Mouse (Mus musculus) small intestine, adult 2 months (tissue): Measurements from ENCODE around the gene Tmem147. TPM values are rescaled to one million over a fixed set of nuclear protein-coding genes. Genes with fewer than 3 reads are reported as not detected.

Experiments used
- H3K27ac ChIP-seq: fragments of 200-500 bp; 2 replicates; pipeline ENCODE4 v1.5.1; 2012; ENCODE audit warnings: low read depth, low read length, control low read depth, inconsistent platforms; ENCODE audit not compliant: insufficient read depth
- H3K27me3 ChIP-seq: fragments of 200-500 bp; 2 replicates; pipeline ENCODE4 v1.6.1; 2012; ENCODE audit warnings: mild to moderate bottlenecking, moderate library complexity, low read length, inconsistent platforms; ENCODE audit not compliant: control insufficient read depth, insufficient read depth
- H3K36me3 ChIP-seq: fragments of 200-500 bp; 2 replicates; pipeline ENCODE4 v1.6.1; 2012; ENCODE audit warnings: mild to moderate bottlenecking, low read length, control low read depth, inconsistent platforms; ENCODE audit not compliant: control insufficient read depth, insufficient read depth
- H3K4me1 ChIP-seq: fragments of 200-500 bp; 2 replicates; pipeline ENCODE4 v1.6.1; 2012; ENCODE audit warnings: low read length, inconsistent platforms, mixed read lengths; ENCODE audit not compliant: control insufficient read depth, insufficient read depth, insufficient read length
- H3K4me3 ChIP-seq: fragments of 200-500 bp; 2 replicates; pipeline ENCODE4 v1.5.1; 2012; ENCODE audit warnings: low read depth, mild to moderate bottlenecking, control low read depth, inconsistent platforms, low read length, moderate library complexity
- CTCF ChIP-seq: fragments of 200-500 bp; IDR thresholded peaks from 2 replicates; pipeline ENCODE4 v1.5.1; 2012; ENCODE audit warnings: low read depth, mild to moderate bottlenecking, control low read depth, inconsistent platforms, low read length, moderate library complexity, mixed read lengths; ENCODE audit not compliant: insufficient replicate concordance, insufficient read length; ENCODE audit errors: extremely low read depth
- POLR2A ChIP-seq: fragments of 200-500 bp; IDR thresholded peaks from 2 replicates; pipeline ENCODE4 v1.6.1; 2012; ENCODE audit warnings: low read depth, mild to moderate bottlenecking, control low read depth, inconsistent platforms, low read length, moderate library complexity
- WGBS: fragments of 180-500 bp; shearing (Covaris S2); methylation state at CpG from one replicate; pipeline ENCODE4 v1.1.7; 2018; 5-methylcytosine and 5-hydroxymethylcytosine counted together
- polyA plus RNA-seq: library from polyadenylated mRNA; depleted of rRNA; stranded (reverse); fragments of >200 nt; gene quantifications from 2 replicates; pipeline ENCODE4 v1.2.3, GENCODE M21; 2012; rRNA removed

The Tmem147 gene
- polyA plus RNA-seq, 1 experiment = 181 TPM

DNA sequence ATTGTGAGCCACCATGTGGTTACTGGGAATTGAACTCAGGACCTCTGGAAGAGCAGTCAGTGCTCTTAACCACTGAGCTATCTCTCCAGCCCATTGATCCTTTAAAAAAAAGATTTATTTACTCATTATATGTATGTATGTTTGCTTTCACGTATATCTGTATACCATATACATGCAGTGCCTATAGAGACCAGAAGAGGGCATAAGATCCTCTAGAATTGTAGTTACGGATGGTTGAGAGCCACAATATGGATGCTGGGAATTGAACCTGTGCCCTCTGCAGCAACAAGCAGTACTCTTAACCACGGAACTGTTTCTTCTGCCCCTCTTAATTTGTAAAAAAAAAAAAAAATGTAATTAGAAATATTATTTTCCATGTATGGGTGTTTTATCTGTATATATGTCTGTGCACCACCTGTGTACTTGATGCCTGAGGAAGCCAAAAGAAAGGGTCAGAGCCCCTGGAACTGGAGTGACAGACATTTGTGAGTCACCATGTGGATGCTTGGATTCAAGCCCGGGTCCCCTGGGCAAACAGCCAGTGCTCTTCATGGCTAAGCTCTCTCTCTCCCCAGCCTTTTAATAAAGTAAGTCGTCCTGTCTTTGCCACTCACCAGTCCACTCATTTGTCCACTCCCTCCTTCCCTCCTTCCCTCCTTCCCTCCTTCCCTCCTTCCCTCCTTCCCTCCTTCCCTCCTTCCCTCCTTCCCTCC lies 50.9 kb downstream of the Tmem147 start:
- Histone ChIP-seq H3K4me1 (no peaks in the 10 kb centered on the region), H3K4me3 (no peak overlapping the region), H3K27ac (no peak overlapping the region), H3K27me3 (no peaks in the 10 kb centered on the region), H3K36me3 (no peaks in the 10 kb centered on the region)
- WGBS = 65% methylated on average over 5 of the region's 5 CpGs
- TF ChIP-seq POLR2A = no peak
- no peak for TF ChIP-seq CTCF

Other genes with a start within 250 kb of the Tmem147 start
- 0.67 and 19.4 TPM in 2 replicates for gene Prodh2, start 235.9 kb downstream of the Tmem147 start, polyA plus RNA-seq
- 8.7 and 12.0 TPM in 2 replicates for gene Arhgap33, start 194.5 kb downstream of the Tmem147 start, polyA plus RNA-seq
- 47.7 and 52.8 TPM in 2 replicates for gene Hspb6, start 177.4 kb downstream of the Tmem147 start, polyA plus RNA-seq
- 3.9 and 5.4 TPM in 2 replicates for gene Proser3, start 177.2 kb downstream of the Tmem147 start, polyA plus RNA-seq
- gene Lin37, start 169.7 kb downstream of the Tmem147 start, polyA plus RNA-seq = 23.7 and 37.9 TPM in 2 replicates
- 26.6 and 46.5 TPM in 2 replicates for gene U2af1l4, start 166.2 kb downstream of the Tmem147 start, polyA plus RNA-seq
- gene Gm49396, start 166.2 kb downstream of the Tmem147 start, polyA plus RNA-seq = 1.2 and 1.6 TPM in 2 replicates
- 69.3 and 131 TPM in 2 replicates for gene Psenen, start 165.9 kb downstream of the Tmem147 start, polyA plus RNA-seq
- gene Igflr1, start 164.1 kb downstream of the Tmem147 start, polyA plus RNA-seq = 7.3 and 11.4 TPM in 2 replicates
- gene Kmt2b, start 140.8 kb downstream of the Tmem147 start, polyA plus RNA-seq = 21.4 and 38.1 TPM in 2 replicates
- gene Zbtb32, start 130.6 kb downstream of the Tmem147 start, polyA plus RNA-seq = 0.52 and 1.6 TPM in 2 replicates
- 7.6 and 8.2 TPM in 2 replicates for gene Upk1a, start 116.7 kb downstream of the Tmem147 start, polyA plus RNA-seq
- gene Cox6b1, start 103.4 kb downstream of the Tmem147 start, polyA plus RNA-seq = 459 and 585 TPM in 2 replicates
- gene Etv2, start 93.7 kb downstream of the Tmem147 start, polyA plus RNA-seq = 0.11 TPM in 1 of 2 replicates, not detected in the other
- gene Rbm42, start 79.2 kb downstream of the Tmem147 start, polyA plus RNA-seq = 51.5 and 94.9 TPM in 2 replicates
- gene Haus5, start 64.5 kb downstream of the Tmem147 start, polyA plus RNA-seq = 6.0 and 6.4 TPM in 2 replicates
- gene Pmis2, start 57.9 kb downstream of the Tmem147 start, polyA plus RNA-seq = not detected in 2 replicates
- gene 2200002J24Rik, start 30.6 kb downstream of the Tmem147 start, polyA plus RNA-seq = 1.1 and 6.1 TPM in 2 replicates
- 0.37 and 1.2 TPM in 2 replicates for gene Atp4a, start 17.3 kb downstream of the Tmem147 start, polyA plus RNA-seq
- not detected in 2 replicates for gene Gapdhs, start 14.1 kb upstream of the Tmem147 start, polyA plus RNA-seq
- gene Sbsn, start 21.9 kb upstream of the Tmem147 start, polyA plus RNA-seq = 0.23 and 0.27 TPM in 2 replicates
- 1.2 and 2.7 TPM in 2 replicates for gene Dmkn, start 34.2 kb upstream of the Tmem147 start, polyA plus RNA-seq
- gene Krtdap, start 58.4 kb upstream of the Tmem147 start, polyA plus RNA-seq = not detected in 2 replicates
- gene Ffar2, start 94.2 kb upstream of the Tmem147 start, polyA plus RNA-seq = 9.1 and 9.5 TPM in 2 replicates
- 0.90 and 3.5 TPM in 2 replicates for gene Ffar3, start 126.6 kb upstream of the Tmem147 start, polyA plus RNA-seq
- 0.66 and 2.2 TPM in 2 replicates for gene Ffar1, start 132.0 kb upstream of the Tmem147 start, polyA plus RNA-seq
- gene Cd22, start 150.8 kb upstream of the Tmem147 start, polyA plus RNA-seq = 4.5 and 9.2 TPM in 2 replicates
- 0.48 and 0.52 TPM in 2 replicates for gene Mag, start 185.3 kb upstream of the Tmem147 start, polyA plus RNA-seq
- gene Hamp2, start 195.1 kb upstream of the Tmem147 start, polyA plus RNA-seq = 0.76 and 58.9 TPM in 2 replicates
- 0.65 TPM in 1 of 2 replicates, not detected in the other for gene Hamp, start 214.5 kb upstream of the Tmem147 start, polyA plus RNA-seq
- gene Usf2, start 227.3 kb upstream of the Tmem147 start, polyA plus RNA-seq = 78.9 and 162 TPM in 2 replicates
- gene Lsr, start 243.9 kb upstream of the Tmem147 start, polyA plus RNA-seq = 267 and 816 TPM in 2 replicates
- 4.4 and 9.8 TPM in 2 replicates for gene Fam187b, start 244.2 kb upstream of the Tmem147 start, polyA plus RNA-seq